Mouse (Mus musculus): ENCODE measurements around the gene Stmn1.

Stmn1 gene

GRCm38 (mm10) chr4:134514309-134514930, 46.3 kb downstream of the Stmn1 start:
- DNase-seq (ENCODE audit: low read depth, low spot score), result no peak

GRCm38 (mm10) chr4:134515614-134516013, 47.5 kb downstream of the Stmn1 start:
- no peak for DNase-seq (ENCODE audit: low read depth, low spot score)

GRCm38 (mm10) chr4:134516981-134517380, 48.9 kb downstream of the Stmn1 start:
- no peak for DNase-seq (ENCODE audit: low read depth, low spot score)

- no peak for DNase-seq (ENCODE audit: low read depth, low spot score)
Measured at GRCm38 (mm10) chr4:134517719-134518118, 49.6 kb downstream of the Stmn1 start.

GRCm38 (mm10) chr4:134518541-134518940, 50.4 kb downstream of the Stmn1 start:
- no peak for DNase-seq (ENCODE audit: low read depth, low spot score)

- no peak for DNase-seq (ENCODE audit: low read depth, low spot score)
Measured at GRCm38 (mm10) chr4:134519281-134519680, 51.2 kb downstream of the Stmn1 start.

All from CD4-positive, CD25-positive, alpha-beta regulatory T cell, adult 2 months (primary cell).